Mouse (Mus musculus): Measurements from ENCODE around the gene Frem3. TPM values are rescaled to one million over a fixed set of nuclear protein-coding genes. Genes with fewer than 3 reads are reported as not detected.

The Frem3 gene
- not detected in 2 replicates for polyA plus RNA-seq (2012; ENCODE audit: insufficient read depth, insufficient read length, missing spikeins)

- Histone ChIP-seq H3K27ac (replicated peaks; ENCODE audit: low read depth, low read length) (no peak within 1 kb of the TSS), H3K4me3 (ENCODE audit: insufficient read depth, low read depth, low read length) (no peak within 1 kb of the TSS), H3K4me1 (ENCODE audit: control insufficient read depth, insufficient read depth, insufficient read length, low read length) (no peaks in the 10 kb centered on the region)
Observed at GRCm38 (mm10) chr8:80610549-80611440, at the start of gene Frem3. Gene Frem3 (plus strand): TSS chr8:80611080.

GRCm38 (mm10) chr8:80564205-80564839 lies 46.6 kb upstream of the Frem3 start:
- Histone ChIP-seq H3K4me3 (ENCODE audit: insufficient read depth, low read depth, low read length) (no peak overlapping the region), H3K27ac (replicated peaks; ENCODE audit: low read depth, low read length) (no peak overlapping the region), H3K4me1 (ENCODE audit: control insufficient read depth, insufficient read depth, insufficient read length, low read length) (no peaks in the 10 kb centered on the region)

GRCm38 (mm10) chr8:80567471-80567870 lies 43.4 kb upstream of the Frem3 start:
- Histone ChIP-seq H3K4me3 (ENCODE audit: insufficient read depth, low read depth, low read length) (no peak overlapping the region), H3K4me1 (ENCODE audit: control insufficient read depth, insufficient read depth, insufficient read length, low read length) (no peaks in the 10 kb centered on the region), H3K27ac (replicated peaks; ENCODE audit: low read depth, low read length) (no peak overlapping the region)

- Histone ChIP-seq H3K27ac (replicated peaks; ENCODE audit: low read depth, low read length) (no peak overlapping the region), H3K4me1 (ENCODE audit: control insufficient read depth, insufficient read depth, insufficient read length, low read length) (no peaks in the 10 kb centered on the region), H3K4me3 (ENCODE audit: insufficient read depth, low read depth, low read length) (no peak overlapping the region)
Observed at GRCm38 (mm10) chr8:80568243-80568995, 42.5 kb upstream of the Frem3 start.

- Histone ChIP-seq H3K27ac (replicated peaks; ENCODE audit: low read depth, low read length) (no peak overlapping the region), H3K4me3 (ENCODE audit: insufficient read depth, low read depth, low read length) (no peak overlapping the region), H3K4me1 (ENCODE audit: control insufficient read depth, insufficient read depth, insufficient read length, low read length) (no peaks in the 10 kb centered on the region)
Observed at GRCm38 (mm10) chr8:80572417-80573061, 38.3 kb upstream of the Frem3 start.

GRCm38 (mm10) chr8:80577126-80577525 lies 33.8 kb upstream of the Frem3 start:
- Histone ChIP-seq H3K27ac (replicated peaks; ENCODE audit: low read depth, low read length) (no peak overlapping the region), H3K4me3 (ENCODE audit: insufficient read depth, low read depth, low read length) (no peak overlapping the region), H3K4me1 (ENCODE audit: control insufficient read depth, insufficient read depth, insufficient read length, low read length) (no peaks in the 10 kb centered on the region)

GRCm38 (mm10) chr8:80579038-80579437 lies 31.8 kb upstream of the Frem3 start:
- H3K4me1 ChIP-seq (ENCODE audit: control insufficient read depth, insufficient read depth, insufficient read length, low read length): no peaks in the 10 kb centered on the region
- H3K4me3 ChIP-seq (ENCODE audit: insufficient read depth, low read depth, low read length): no peak overlapping the region
- no peak overlapping the region for H3K27ac ChIP-seq (replicated peaks; ENCODE audit: low read depth, low read length)

- Histone ChIP-seq H3K4me3 (ENCODE audit: insufficient read depth, low read depth, low read length) (no peak overlapping the region), H3K4me1 (ENCODE audit: control insufficient read depth, insufficient read depth, insufficient read length, low read length) (no peaks in the 10 kb centered on the region), H3K27ac (replicated peaks; ENCODE audit: low read depth, low read length) (no peak overlapping the region)
Observed at GRCm38 (mm10) chr8:80592626-80593025, 18.3 kb upstream of the Frem3 start.

GRCm38 (mm10) chr8:80600600-80601170 lies 10.2 kb upstream of the Frem3 start:
- H3K27ac ChIP-seq (replicated peaks; ENCODE audit: low read depth, low read length): no peak overlapping the region
- H3K4me1 ChIP-seq (ENCODE audit: control insufficient read depth, insufficient read depth, insufficient read length, low read length): no peaks in the 10 kb centered on the region
- H3K4me3 ChIP-seq (ENCODE audit: insufficient read depth, low read depth, low read length): no peak overlapping the region

- H3K4me3 ChIP-seq (ENCODE audit: insufficient read depth, low read depth, low read length): no peak overlapping the region
- H3K27ac ChIP-seq (replicated peaks; ENCODE audit: low read depth, low read length): no peak overlapping the region
- no peaks in the 10 kb centered on the region for H3K4me1 ChIP-seq (ENCODE audit: control insufficient read depth, insufficient read depth, insufficient read length, low read length)
Observed at GRCm38 (mm10) chr8:80601886-80602285, 9.0 kb upstream of the Frem3 start.

- Histone ChIP-seq H3K27ac (replicated peaks; ENCODE audit: low read depth, low read length) (no peak overlapping the region), H3K4me1 (ENCODE audit: control insufficient read depth, insufficient read depth, insufficient read length, low read length) (no peaks in the 10 kb centered on the region), H3K4me3 (ENCODE audit: insufficient read depth, low read depth, low read length) (no peak overlapping the region)
Observed at GRCm38 (mm10) chr8:80607082-80607481, 3.8 kb upstream of the Frem3 start.

GRCm38 (mm10) chr8:80611441-80611751 lies 516 bp downstream of the Frem3 start:
- Histone ChIP-seq H3K4me3 (ENCODE audit: insufficient read depth, low read depth, low read length) (no peak overlapping the region), H3K27ac (replicated peaks; ENCODE audit: low read depth, low read length) (no peak overlapping the region), H3K4me1 (ENCODE audit: control insufficient read depth, insufficient read depth, insufficient read length, low read length) (no peaks in the 10 kb centered on the region)

- Histone ChIP-seq H3K27ac (replicated peaks; ENCODE audit: low read depth, low read length) (no peak overlapping the region), H3K4me3 (ENCODE audit: insufficient read depth, low read depth, low read length) (no peak overlapping the region), H3K4me1 (ENCODE audit: control insufficient read depth, insufficient read depth, insufficient read length, low read length) (no peaks in the 10 kb centered on the region)
Observed at GRCm38 (mm10) chr8:80619787-80620186, 8.9 kb downstream of the Frem3 start.

GRCm38 (mm10) chr8:80647394-80647793 lies 36.5 kb downstream of the Frem3 start:
- no peaks in the 10 kb centered on the region for H3K4me1 ChIP-seq (ENCODE audit: control insufficient read depth, insufficient read depth, insufficient read length, low read length)
- no peak overlapping the region for H3K27ac ChIP-seq (replicated peaks; ENCODE audit: low read depth, low read length)
- H3K4me3 ChIP-seq (ENCODE audit: insufficient read depth, low read depth, low read length): no peak overlapping the region

GRCm38 (mm10) chr8:80657639-80658038 lies 46.8 kb downstream of the Frem3 start:
- no peak overlapping the region for H3K27ac ChIP-seq (replicated peaks; ENCODE audit: low read depth, low read length)
- H3K4me1 ChIP-seq (ENCODE audit: control insufficient read depth, insufficient read depth, insufficient read length, low read length): no peaks in the 10 kb centered on the region
- H3K4me3 ChIP-seq (ENCODE audit: insufficient read depth, low read depth, low read length): no peak overlapping the region
